Mouse (Mus musculus) embryonic facial prominence, embryonic 11.5 days (tissue): ENCODE results near the gene Lef1. TPM values are rescaled to one million over a fixed set of nuclear protein-coding genes. Genes with fewer than 3 reads are reported as not detected.
A peak's percentile ranks its signal among the peaks of the same experiment; 100 is the strongest.

ENCODE experiments used
- ATAC-seq: fragments of 200-750 bp; cut with Nextera tagmentation; replicated peaks from 2 replicates; pipeline ENCODE4 v1.8.0; 2017; ENCODE audit warnings: low read depth; ENCODE audit not compliant: insufficient number of reproducible peaks, low FRiP score, low TSS enrichment
- DNase-seq: peaks from one replicate; pipeline ENCODE4 v3.0.0-alpha.2; 2015; ENCODE audit warnings: low spot score
- H3K27ac ChIP-seq: fragments of 300-500 bp; sonication (generic); replicated peaks from 2 replicates; pipeline ENCODE4 v1.5.1; 2014; ENCODE audit warnings: mild to moderate bottlenecking, low read depth, low read length, control low read depth
- H3K27me3 ChIP-seq: fragments of 300-500 bp; sonication (generic); 2 replicates; pipeline ENCODE4 v1.6.1; 2014; ENCODE audit warnings: mild to moderate bottlenecking, low read length, moderate library complexity, mixed read lengths; ENCODE audit not compliant: control insufficient read depth, insufficient read depth
- H3K36me3 ChIP-seq: fragments of 300-500 bp; sonication (generic); replicated peaks from 2 replicates; pipeline ENCODE4 v1.6.1; 2014; ENCODE audit warnings: low read depth, mild to moderate bottlenecking, low read length, moderate library complexity, mixed read lengths; ENCODE audit not compliant: control insufficient read depth, insufficient read depth
- H3K4me1 ChIP-seq: fragments of 300-500 bp; sonication (generic); 2 replicates; pipeline ENCODE4 v1.6.1; 2014; ENCODE audit warnings: low read length, mixed read lengths; ENCODE audit not compliant: control insufficient read depth, insufficient read depth
- H3K4me2 ChIP-seq: fragments of 300-500 bp; sonication (generic); 2 replicates; pipeline ENCODE4 v1.6.1; 2014; ENCODE audit warnings: low read depth, mild to moderate bottlenecking, control low read depth, low read length, moderate library complexity
- H3K4me3 ChIP-seq: fragments of 300-500 bp; sonication (generic); 2 replicates; pipeline ENCODE4 v1.5.1; 2014; ENCODE audit warnings: low read depth, low read length, control low read depth
- H3K9ac ChIP-seq: fragments of 300-500 bp; sonication (generic); replicated peaks from 2 replicates; pipeline ENCODE4 v1.6.1; 2014; ENCODE audit warnings: mild to moderate bottlenecking, control low read depth, low read length
- H3K9me3 ChIP-seq: fragments of 300-500 bp; sonication (generic); replicated peaks from 2 replicates; pipeline ENCODE4 v1.6.1; 2016; ENCODE audit warnings: mild to moderate bottlenecking, low read length, inconsistent platforms, mixed read lengths; ENCODE audit not compliant: control insufficient read depth
- WGBS: fragments of 180-500 bp; shearing (Covaris S2); extraction: QIAGEN DNeasy Blood & Tissue Kit; methylation state at CpG from one replicate; pipeline ENCODE4 v1.1.7; 2014; 5-methylcytosine and 5-hydroxymethylcytosine counted together
- polyA plus RNA-seq: library from polyadenylated mRNA; unstranded; fragments of >200 nt; fragmentation: Nextera tagmentation; extraction: Ambion mirVana; gene quantifications from 2 replicates; pipeline ENCODE4 v1.2.1, GENCODE M21; 2014

The Lef1 gene
- polyA plus RNA-seq, 1 experiment from 2014 or later: 87.2 TPM

DNA sequence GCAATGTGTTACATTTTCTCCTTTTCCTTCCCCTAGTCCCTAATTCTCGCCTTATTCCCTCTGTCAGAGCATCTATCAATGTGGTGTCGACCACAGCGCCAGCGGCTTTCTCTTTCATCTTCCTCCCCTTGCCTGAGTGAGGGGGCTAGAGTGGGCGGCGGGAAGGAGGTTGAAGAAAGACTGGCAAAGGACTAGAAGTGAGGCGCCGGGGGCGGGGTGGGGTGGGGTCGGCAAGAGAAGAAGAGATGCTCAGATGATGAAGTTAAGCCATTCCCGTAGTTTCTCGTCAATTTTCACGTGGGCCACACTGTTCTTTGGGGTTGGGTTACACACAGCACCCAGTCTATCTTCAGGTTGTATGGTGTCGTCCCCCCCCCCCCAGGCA is 593 bp upstream of the Lef1 start:
- WGBS: 0% methylated on average over 13 of the region's 14 CpGs
- Histone ChIP-seq H3K27me3 (peaks cover 7% of the 10 kb centered on the region), H3K9ac (peak overlapping the region; percentile 86), H3K4me2 (peak overlapping the region; percentile 92), H3K4me3 (peak overlapping the region; percentile 80), H3K27ac (no peak overlapping the region; the same call in 1 of the 2 replicates), H3K9me3 (no peaks in the 10 kb centered on the region), H3K36me3 (no peaks in the 10 kb centered on the region), H3K4me1 (peaks cover 10% of the 10 kb centered on the region)
- ATAC-seq: no peak
- DNase-seq: peak; percentile 51

DNA sequence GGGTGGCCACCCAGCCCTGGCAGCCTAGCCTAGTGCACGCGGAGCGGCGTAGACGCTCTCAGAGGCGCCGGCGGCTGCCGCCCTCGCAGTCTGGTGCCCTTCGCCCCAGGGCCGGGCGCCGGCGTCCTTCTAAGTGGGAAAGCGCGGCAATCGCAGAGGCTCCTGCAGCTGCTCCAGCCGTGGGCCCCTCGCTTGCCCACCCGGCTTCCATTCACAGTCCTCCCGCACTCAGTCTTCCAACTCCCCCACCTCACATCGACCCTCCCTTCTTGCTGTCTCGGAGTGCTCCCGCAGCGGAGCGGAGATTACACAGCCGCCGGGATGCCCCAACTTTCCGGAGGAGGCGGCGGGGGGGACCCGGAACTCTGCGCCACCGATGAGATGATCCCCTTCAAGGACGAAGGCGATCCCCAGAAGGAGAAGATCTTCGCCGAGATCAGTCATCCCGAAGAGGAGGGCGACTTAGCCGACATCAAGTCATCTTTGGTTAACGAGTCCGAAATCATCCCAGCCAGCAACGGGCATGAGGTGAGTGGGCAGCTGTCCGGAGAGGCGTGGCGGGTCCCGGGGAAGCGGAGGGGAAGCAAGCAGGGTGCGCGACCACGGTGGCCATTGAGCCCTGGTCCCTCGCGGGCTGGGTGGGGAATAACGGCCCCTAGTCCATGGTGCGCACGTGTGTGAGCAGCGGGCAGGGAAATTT is 1.0 kb downstream of the Lef1 start:
- DNase-seq (peak; percentile 60), ATAC-seq (peak; percentile 32)
- H3K4me2 ChIP-seq: peak overlapping the region; percentile 92
- no peaks in the 10 kb centered on the region for H3K9me3 ChIP-seq
- H3K36me3 ChIP-seq: no peaks in the 10 kb centered on the region
- under 1% methylated on average over 59 of the region's 59 CpGs for WGBS
- H3K9ac ChIP-seq: peak overlapping the region; percentile 86
- H3K4me1 ChIP-seq: peaks cover 10% of the 10 kb centered on the region
- peaks cover 7% of the 10 kb centered on the region for H3K27me3 ChIP-seq
- peak overlapping the region; percentile 80 for H3K4me3 ChIP-seq
- peak overlapping the region; percentile 85 for H3K27ac ChIP-seq

- H3K4me2 ChIP-seq: peak overlapping the region; percentile 92
Observed at GRCm38 (mm10) chr3:131111851-131112572, 1.7 kb downstream of the Lef1 start.

DNA sequence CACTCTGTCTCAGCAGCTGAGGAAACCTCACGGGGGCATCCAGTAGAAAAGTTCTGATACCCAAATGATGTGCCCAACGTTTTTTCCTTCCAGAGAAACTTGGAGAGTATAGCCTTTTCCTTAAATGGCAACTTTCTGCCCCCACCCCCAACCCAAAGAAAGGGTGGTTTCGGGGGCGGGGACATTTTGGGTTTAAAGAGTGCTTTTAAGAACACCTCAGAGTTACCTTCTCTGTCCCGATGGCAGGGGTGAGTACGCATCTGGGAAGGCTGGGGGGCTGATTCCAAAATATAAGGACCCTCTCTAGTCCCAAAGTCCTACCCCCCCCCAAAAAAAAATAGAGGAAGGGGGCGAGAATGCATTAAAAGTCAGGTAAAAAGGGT is 2.3 kb downstream of the Lef1 start:
- peak overlapping the region; percentile 86 for H3K9ac ChIP-seq
- peak overlapping the region; percentile 85; the same call in 1 of the 2 replicates for H3K27ac ChIP-seq
- 0% methylated on average over 7 of the region's 7 CpGs for WGBS
- peaks cover 5% of the 10 kb centered on the region; the same call in 1 of the 2 replicates for H3K4me1 ChIP-seq
- H3K4me2 ChIP-seq: peak overlapping the region; percentile 92
- DNase-seq (no peak), ATAC-seq (no peak)
- no peaks in the 10 kb centered on the region for H3K36me3 ChIP-seq
- H3K9me3 ChIP-seq: no peaks in the 10 kb centered on the region
- peak overlapping the region; percentile 80 for H3K4me3 ChIP-seq
- H3K27me3 ChIP-seq: no peaks in the 10 kb centered on the region

More at GRCm38 (mm10) chr3:131111851-131112572, 1.7 kb downstream of the Lef1 start:
- Histone ChIP-seq H3K27ac (peak overlapping the region; percentile 85), H3K9me3 (no peaks in the 10 kb centered on the region), H3K9ac (peak overlapping the region; percentile 86), H3K27me3 (peaks cover 3% of the 10 kb centered on the region; the same call in 1 of the 2 replicates), H3K36me3 (no peaks in the 10 kb centered on the region), H3K4me3 (peak overlapping the region; percentile 80), H3K4me1 (peaks cover 9% of the 10 kb centered on the region)
- ATAC-seq (peak; percentile 54), DNase-seq (peak; percentile 83)
- WGBS: under 1% methylated on average over 68 of the region's 69 CpGs

- no peaks in the 10 kb centered on the region for H3K9me3 ChIP-seq
- H3K9ac ChIP-seq: peak overlapping the region; percentile 86
- H3K36me3 ChIP-seq: no peaks in the 10 kb centered on the region
- DNase-seq (no peak), ATAC-seq (no peak)
- H3K4me1 ChIP-seq: peaks cover under 1% of the 10 kb centered on the region; the same call in 1 of the 2 replicates
- peak overlapping the region; percentile 92 for H3K4me2 ChIP-seq
- H3K27me3 ChIP-seq: no peaks in the 10 kb centered on the region
- no peak overlapping the region for H3K27ac ChIP-seq
- H3K4me3 ChIP-seq: peak overlapping the region; percentile 80
- WGBS: 2% methylated on average over 13 of the region's 13 CpGs
Observed at GRCm38 (mm10) chr3:131113029-131113428, 2.8 kb downstream of the Lef1 start.

GRCm38 (mm10) chr3:131116116-131116515 is 5.8 kb downstream of the Lef1 start:
- ATAC-seq (no peak), DNase-seq (no peak)
- WGBS: 95% methylated on average over 13 of the region's 13 CpGs
- H3K9me3 ChIP-seq: no peaks in the 10 kb centered on the region
- no peak overlapping the region for H3K9ac ChIP-seq
- no peaks in the 10 kb centered on the region for H3K36me3 ChIP-seq
- H3K4me3 ChIP-seq: no peak overlapping the region
- H3K27me3 ChIP-seq: no peaks in the 10 kb centered on the region
- no peak overlapping the region for H3K27ac ChIP-seq
- no peak overlapping the region; the same call in 1 of the 2 replicates for H3K4me2 ChIP-seq
- no peaks in the 10 kb centered on the region for H3K4me1 ChIP-seq

DNA sequence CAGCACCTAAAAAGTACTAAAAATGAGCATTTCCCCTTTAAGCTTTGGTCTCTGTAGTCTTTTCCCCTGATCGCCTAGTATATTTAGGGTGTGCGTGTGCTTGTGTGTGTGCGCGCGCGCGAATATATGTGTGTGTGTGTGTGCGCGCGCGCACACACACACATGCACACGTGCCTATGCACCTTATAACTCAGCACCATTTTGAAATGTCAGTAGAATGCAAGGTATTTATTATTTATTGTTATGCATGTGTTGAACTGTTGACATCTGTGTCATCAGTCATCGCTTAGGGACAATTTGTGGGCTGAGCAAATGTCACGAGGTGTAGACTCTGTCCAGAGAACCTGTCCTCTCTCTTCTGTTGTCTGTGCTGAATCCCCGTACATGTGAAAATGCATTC is 7.1 kb downstream of the Lef1 start:
- H3K27me3 ChIP-seq: no peaks in the 10 kb centered on the region
- no peaks in the 10 kb centered on the region for H3K36me3 ChIP-seq
- H3K4me1 ChIP-seq: no peaks in the 10 kb centered on the region
- H3K4me2 ChIP-seq: no peak overlapping the region
- DNase-seq (no peak), ATAC-seq (no peak)
- WGBS: 93% methylated on average over 15 of the region's 15 CpGs
- H3K27ac ChIP-seq: no peak overlapping the region
- no peak overlapping the region for H3K9ac ChIP-seq
- H3K4me3 ChIP-seq: no peak overlapping the region
- no peaks in the 10 kb centered on the region for H3K9me3 ChIP-seq

- H3K36me3 ChIP-seq: no peaks in the 10 kb centered on the region
- DNase-seq (no peak), ATAC-seq (no peak)
- H3K4me1 ChIP-seq: no peaks in the 10 kb centered on the region
- H3K4me2 ChIP-seq: no peak overlapping the region
- no peaks in the 10 kb centered on the region for H3K9me3 ChIP-seq
- no peak overlapping the region for H3K4me3 ChIP-seq
- no peak overlapping the region for H3K9ac ChIP-seq
- H3K27ac ChIP-seq: no peak overlapping the region
- H3K27me3 ChIP-seq: no peaks in the 10 kb centered on the region
- 59% methylated on average over 3 of the region's 3 CpGs for WGBS
Observed at GRCm38 (mm10) chr3:131117883-131118282, 7.6 kb downstream of the Lef1 start.
